ENCODE assay signal across 8 mouse cellular contexts in genomic region chr2:33887328-33888099, GRCm38 (mm10). TPM values are rescaled to one million over a fixed set of nuclear protein-coding genes. Genes with fewer than 3 reads are reported as not detected.
A peak's percentile ranks its signal among the peaks of the same experiment; 100 is the strongest.
DNase-seq lines count a peak whose midpoint lies in the region; ATAC-seq and TF ChIP-seq lines count a peak whose summit lies in the region.

Gene Mvb12b, minus strand, starts transcription at chr2:33887946.

- peak; percentile 45 for DNase-seq in 3T3-L1 (ENCODE audit: low read depth, low spot score)
- peak; percentile 79 for DNase-seq in adrenal gland, postnatal 10 days
- DNase-seq in embryonic facial prominence, embryonic 11.5 days (ENCODE audit: low spot score), result peak; percentile 59
- DNase-seq in heart, adult 8-10 months (ENCODE audit: low spot score), result peak; percentile 35
- peak; percentile 68 for DNase-seq in kidney, adult 2 months
- DNase-seq in splenic B cell, adult 2 months (ENCODE audit: low read depth, low spot score), result peak; percentile 37

- H3K36me3 ChIP-seq in embryonic facial prominence, embryonic 11.5 days (replicated peaks; ENCODE audit: control insufficient read depth, insufficient read depth, low read depth, low read length), result no peaks in the 10 kb centered on the region
- no peaks in the 10 kb centered on the region for H3K36me3 ChIP-seq in kidney, adult 2 months (ENCODE audit: control insufficient read depth, insufficient read depth, low read length)
- H3K36me3 ChIP-seq in limb, embryonic 15.5 days, result no peaks in the 10 kb centered on the region
- H3K36me3 ChIP-seq in splenic B cell, adult 2 months (ENCODE audit: control insufficient read depth, insufficient read depth, low read length, poor library complexity, severe bottlenecking), result no peaks in the 10 kb centered on the region

- peak within 1 kb of the TSS; percentile 77 for H3K27ac ChIP-seq in embryonic facial prominence, embryonic 11.5 days (replicated peaks; ENCODE audit: low read depth, low read length)
- H3K27ac ChIP-seq in kidney, adult 2 months (ENCODE audit: insufficient read depth, low read depth, low read length), result peak within 1 kb of the TSS; percentile 74
- H3K27ac ChIP-seq in limb, embryonic 15.5 days, result peak within 1 kb of the TSS; percentile 88

- H3K4me3 ChIP-seq in embryonic facial prominence, embryonic 11.5 days (ENCODE audit: low read depth, low read length), result peak within 1 kb of the TSS; percentile 81
- peak within 1 kb of the TSS; percentile 57 for H3K4me3 ChIP-seq in kidney, adult 2 months (ENCODE audit: insufficient read depth, low read depth, low read length)
- peak within 1 kb of the TSS; percentile 71 for H3K4me3 ChIP-seq in limb, embryonic 15.5 days

- no peak for TF ChIP-seq POLR2A in kidney, adult 2 months (IDR thresholded peaks at IDR 0.05; ENCODE audit: low read depth, low read length)

- no peaks in the 10 kb centered on the region for H3K9me3 ChIP-seq in embryonic facial prominence, embryonic 11.5 days (replicated peaks; ENCODE audit: control insufficient read depth, low read length)
- no peaks in the 10 kb centered on the region for H3K9me3 ChIP-seq in limb, embryonic 15.5 days

- peak within 1 kb of the TSS; percentile 88 for H3K4me2 ChIP-seq in embryonic facial prominence, embryonic 11.5 days (ENCODE audit: low read depth, low read length)
- peak within 1 kb of the TSS; percentile 85 for H3K4me2 ChIP-seq in limb, embryonic 15.5 days

- under 1% methylated on average over 19 of the region's 67 CpGs for WGBS in embryonic facial prominence, embryonic 11.5 days
- WGBS in kidney, adult 2 months, result 4% methylated on average over 67 of the region's 67 CpGs
- under 1% methylated on average over 37 of the region's 67 CpGs for WGBS in limb, embryonic 15.5 days

- peak; percentile 64 for ATAC-seq in embryonic facial prominence, embryonic 11.5 days (replicated peaks; ENCODE audit: insufficient number of reproducible peaks, low FRiP score, low TSS enrichment, low read depth)
- ATAC-seq in limb, embryonic 15.5 days (ENCODE audit: insufficient number of reproducible peaks, low FRiP score, low TSS enrichment, low read depth), result peak; percentile 74
- 0 out of 2 replicates have a peak, but pooled peaks have one; percentile 31 for ATAC-seq in monocyte, adult 5-6 weeks (replicated peaks; ENCODE audit: insufficient number of reproducible peaks, low FRiP score, low TSS enrichment, poor library complexity, severe bottlenecking)

- no peaks in the 10 kb centered on the region for H3K4me1 ChIP-seq in embryonic facial prominence, embryonic 11.5 days (ENCODE audit: control insufficient read depth, insufficient read depth, low read length)
- peaks cover 10% of the 10 kb centered on the region; the same call in 1 of the 2 replicates for H3K4me1 ChIP-seq in kidney, adult 2 months (ENCODE audit: control insufficient read depth, insufficient read depth, low read length)
- peaks cover 37% of the 10 kb centered on the region for H3K4me1 ChIP-seq in limb, embryonic 15.5 days

- H3K9ac ChIP-seq in embryonic facial prominence, embryonic 11.5 days (replicated peaks; ENCODE audit: low read length), result peak within 1 kb of the TSS; percentile 96
- H3K9ac ChIP-seq in limb, embryonic 15.5 days, result peak within 1 kb of the TSS; percentile 90

- no peak for TF ChIP-seq CTCF in kidney, adult 2 months (conservative IDR thresholded peaks at IDR 0.05; ENCODE audit: insufficient read depth, insufficient read length, low read depth, low read length)

- H3K27me3 ChIP-seq in embryonic facial prominence, embryonic 11.5 days (ENCODE audit: control insufficient read depth, insufficient read depth, low read length), result no peaks in the 10 kb centered on the region
- no peaks in the 10 kb centered on the region for H3K27me3 ChIP-seq in kidney, adult 2 months (replicated peaks; ENCODE audit: control insufficient read depth, insufficient read depth, low read length)
- no peaks in the 10 kb centered on the region for H3K27me3 ChIP-seq in limb, embryonic 15.5 days
- no peaks in the 10 kb centered on the region for H3K27me3 ChIP-seq in splenic B cell, adult 2 months (ENCODE audit: control insufficient read depth, insufficient read depth, low read length, poor library complexity, severe bottlenecking)

RNA-seq across cellular contexts. Expression of gene Mvb12b, which starts in this region (rescaled TPM):
- 10 to 100 TPM; 17.4 to 23.0 TPM for total RNA-seq in adrenal gland, postnatal 10 days (2021)
- 23.3 and 25.6 TPM in 2 replicates for polyA plus RNA-seq in embryonic facial prominence, embryonic 11.5 days (2014; fragmentation: Nextera tagmentation; extraction: Ambion mirVana)
- total RNA-seq in heart, adult 8-10 months (2022), result 10 to 100 TPM; 20.2 to 24.5 (median 21.0) TPM
- polyA plus RNA-seq in kidney, adult 2 months (2012; rRNA removed), result 29.2 and 34.5 TPM in 2 replicates
- polyA plus RNA-seq in limb, embryonic 15.5 days (2015; fragmentation: Nextera tagmentation; extraction: Ambion mirVana), result 18.2 and 19.0 TPM in 2 replicates
- 1.9 to 11.9 TPM (median 6.7 TPM) in 3 replicates for total RNA-seq in monocyte, adult 5-6 weeks (2017)

Comparison
In these comparisons a context has a peak if more than half of its experiments do, and no peak if none do; other contexts are left out.
1. Peak in every context shown above with its lines: DNase-seq, ATAC-seq, H3K4me3 ChIP-seq and H3K27ac ChIP-seq.